Mouse (Mus musculus) G1E (cell line): ENCODE results near the gene Gm17617.

Experiments
- CTCF ChIP-seq: IDR thresholded peaks from 2 replicates; pipeline ENCODE4 v1.5.1; 2012; ENCODE audit warnings: low read depth, low read length, inconsistent platforms, mixed read lengths
- GATA1 ChIP-seq: IDR thresholded peaks from 2 replicates; pipeline ENCODE4 v1.6.1; 2012; ENCODE audit warnings: borderline replicate concordance, low read length, inconsistent platforms, mixed read lengths

DNA sequence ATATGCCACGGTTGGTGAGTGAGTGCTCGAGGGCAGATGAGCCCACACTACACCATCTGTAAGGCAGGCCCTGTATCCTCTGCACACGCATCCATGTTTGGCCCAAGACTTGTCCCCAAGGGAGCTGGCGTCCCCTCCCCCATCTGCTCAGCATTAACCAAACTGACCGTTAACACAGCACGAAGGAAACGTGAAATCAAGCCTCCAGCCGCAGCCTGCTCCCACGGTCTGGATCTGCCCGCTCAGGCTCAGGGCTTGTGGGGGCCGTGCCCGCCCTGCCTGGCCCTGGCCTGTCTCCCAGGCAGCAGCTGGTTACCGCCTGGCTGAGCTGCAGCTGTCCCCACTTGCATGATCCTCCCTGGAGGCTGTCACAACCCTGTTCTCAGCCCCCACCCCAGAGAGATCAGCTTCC lies 35.6 kb upstream of the Gm17617 start:
- no peak for TF ChIP-seq CTCF
- no peak for TF ChIP-seq GATA1
